Comparison of ENCODE assay signal across 8 mouse cellular contexts in the genomic region with DNA sequence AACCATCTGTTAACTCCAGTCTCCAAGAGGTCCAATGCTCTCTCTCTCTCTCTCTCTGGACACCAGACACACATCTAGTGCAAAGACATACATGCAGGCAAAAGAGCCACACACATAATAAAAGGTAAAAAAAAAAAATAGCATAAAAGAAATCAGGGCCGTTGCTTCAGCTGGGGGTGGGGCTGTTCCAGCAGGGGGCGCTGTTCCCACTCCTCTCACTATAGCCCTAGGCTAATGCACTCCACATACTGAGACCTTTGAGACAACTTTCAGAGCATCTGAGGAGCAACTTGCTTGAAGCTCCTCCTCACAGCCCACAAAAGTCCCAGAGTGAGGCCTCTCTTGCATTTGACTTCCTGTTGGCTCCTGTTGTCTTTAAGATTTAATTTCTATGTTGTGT. TPM values are rescaled to one million over a fixed set of nuclear protein-coding genes. Genes with fewer than 3 reads are reported as not detected.
A peak's percentile ranks its signal among the peaks of the same experiment; 100 is the strongest.
DNase-seq lines count a peak whose midpoint lies in the region; ATAC-seq and TF ChIP-seq lines count a peak whose summit lies in the region.

No protein-coding gene starts in this region.

- no peak overlapping the region for H3K4me3 ChIP-seq in hindbrain, postnatal 0 days (ENCODE audit: low read length)
- H3K4me3 ChIP-seq in hindbrain, embryonic 12.5 days: no peak overlapping the region

- DNase-seq in hindbrain, postnatal 0 days (ENCODE audit: low spot score): no peak
- peak; percentile 30 for DNase-seq in urinary bladder, postnatal 14 days (ENCODE audit: low spot score)
- DNase-seq in urinary bladder, postnatal 10 days (ENCODE audit: low spot score): no peak
- DNase-seq in lung, postnatal 36 days: peak; percentile 58
- DNase-seq in frontal cortex, adult 2 months (ENCODE audit: extremely low spot score in 1 of 2, low spot score in 1 of 2): no peak

- H3K36me3 ChIP-seq in hindbrain, postnatal 0 days (ENCODE audit: insufficient read depth, low read length): no peaks in the 10 kb centered on the region
- H3K36me3 ChIP-seq in hindbrain, embryonic 12.5 days: no peaks in the 10 kb centered on the region

- H3K4me2 ChIP-seq in hindbrain, postnatal 0 days (ENCODE audit: low read depth, low read length): no peak overlapping the region
- no peak overlapping the region for H3K4me2 ChIP-seq in hindbrain, embryonic 12.5 days (replicated peaks)

- H3K9me3 ChIP-seq in hindbrain, postnatal 0 days (ENCODE audit: low read length): no peaks in the 10 kb centered on the region
- H3K9me3 ChIP-seq in hindbrain, embryonic 12.5 days (replicated peaks): no peaks in the 10 kb centered on the region

- H3K27me3 ChIP-seq in hindbrain, postnatal 0 days (ENCODE audit: insufficient read depth, low read length): no peaks in the 10 kb centered on the region
- H3K27me3 ChIP-seq in hindbrain, embryonic 12.5 days: peaks cover 17% of the 10 kb centered on the region; the same call in 1 of the 2 replicates

- peak; percentile 69 for TF ChIP-seq CTCF in hindbrain, postnatal 0 days (IDR thresholded peaks at IDR 0.05; ENCODE audit: low read depth)

- peaks cover 5% of the 10 kb centered on the region for H3K4me1 ChIP-seq in hindbrain, postnatal 0 days (ENCODE audit: insufficient read depth, low read length)
- H3K4me1 ChIP-seq in hindbrain, embryonic 12.5 days: peaks cover 12% of the 10 kb centered on the region

- ATAC-seq in hindbrain, postnatal 0 days: no peak
- ATAC-seq in hindbrain, embryonic 12.5 days (ENCODE audit: low FRiP score): no peak
- peak; percentile 37; the same call in 1 of the 2 replicates for ATAC-seq in common myeloid progenitor, adult 5-6 weeks (replicated peaks; ENCODE audit: low read depth, poor library complexity, severe bottlenecking)
- ATAC-seq in erythroid progenitor cell, adult 5-6 weeks (replicated peaks; ENCODE audit: low FRiP score, poor library complexity, severe bottlenecking): no peak

- no peak overlapping the region for H3K27ac ChIP-seq in hindbrain, postnatal 0 days
- no peak overlapping the region for H3K27ac ChIP-seq in hindbrain, embryonic 12.5 days

- 47% methylated on average over 2 of the region's 2 CpGs for WGBS in hindbrain, postnatal 0 days
- 34% methylated on average over 2 of the region's 2 CpGs for WGBS in hindbrain, embryonic 12.5 days

- H3K9ac ChIP-seq in hindbrain, postnatal 0 days (replicated peaks; ENCODE audit: low read length): no peak overlapping the region
- no peak overlapping the region for H3K9ac ChIP-seq in hindbrain, embryonic 12.5 days

RNA-seq across cellular contexts. Expression of gene Myl2, which starts 3.5 kb away (rescaled TPM):
- not detected in 2 replicates for total RNA-seq in hindbrain, postnatal 0 days (2014; rRNA removed)
- 2.4 and 3.0 TPM in 2 replicates for polyA plus RNA-seq in hindbrain, postnatal 0 days (2015; fragmentation: Nextera tagmentation; extraction: Ambion mirVana)
- polyA plus RNA-seq in hindbrain, embryonic 12.5 days (2016; fragmentation: Nextera tagmentation; extraction: Ambion mirVana): 2.5 and 3.0 TPM in 2 replicates
- total RNA-seq in common myeloid progenitor, adult 5-6 weeks (2017): not detected in 2 replicates
- not detected in 2 replicates for total RNA-seq in erythroid progenitor cell, adult 5-6 weeks (2015; ENCODE audit: low replicate concordance)
- 8.2 TPM in 1 of 2 replicates, not detected in the other for total RNA-seq in erythroid progenitor cell, adult 5-6 weeks (2017; ENCODE audit: low replicate concordance)
- polyA plus RNA-seq in frontal cortex, adult 2 months (2012; rRNA removed): 1.8 TPM in 2 replicates

RNA-seq across cellular contexts. Expression of gene Ccdc63, which starts 36.4 kb away (rescaled TPM):
- total RNA-seq in hindbrain, postnatal 0 days (2014; rRNA removed): 0.04 and 0.16 TPM in 2 replicates
- 0.23 TPM in 1 of 2 replicates, not detected in the other for polyA plus RNA-seq in hindbrain, postnatal 0 days (2015; fragmentation: Nextera tagmentation; extraction: Ambion mirVana)
- not detected in 2 replicates for polyA plus RNA-seq in hindbrain, embryonic 12.5 days (2016; fragmentation: Nextera tagmentation; extraction: Ambion mirVana)
- total RNA-seq in common myeloid progenitor, adult 5-6 weeks (2017): 0.14 and 1.4 TPM in 2 replicates
- total RNA-seq in erythroid progenitor cell, adult 5-6 weeks (2015; ENCODE audit: low replicate concordance): not detected in 2 replicates
- total RNA-seq in erythroid progenitor cell, adult 5-6 weeks (2017; ENCODE audit: low replicate concordance): not detected in 2 replicates
- polyA plus RNA-seq in frontal cortex, adult 2 months (2012; rRNA removed): 0.42 and 1.2 TPM in 2 replicates

RNA-seq across cellular contexts. Expression of gene Ppp1cc, which starts 53.9 kb away (rescaled TPM):
- total RNA-seq in hindbrain, postnatal 0 days (2014; rRNA removed): 205 and 207 TPM in 2 replicates
- 177 and 184 TPM in 2 replicates for polyA plus RNA-seq in hindbrain, postnatal 0 days (2015; fragmentation: Nextera tagmentation; extraction: Ambion mirVana)
- 286 and 293 TPM in 2 replicates for polyA plus RNA-seq in hindbrain, embryonic 12.5 days (2016; fragmentation: Nextera tagmentation; extraction: Ambion mirVana)
- 207 and 220 TPM in 2 replicates for total RNA-seq in common myeloid progenitor, adult 5-6 weeks (2017)
- 310 and 340 TPM in 2 replicates for total RNA-seq in erythroid progenitor cell, adult 5-6 weeks (2015; ENCODE audit: low replicate concordance)
- total RNA-seq in erythroid progenitor cell, adult 5-6 weeks (2017; ENCODE audit: low replicate concordance): 91.1 and 263 TPM in 2 replicates
- polyA plus RNA-seq in frontal cortex, adult 2 months (2012; rRNA removed): 365 and 386 TPM in 2 replicates

RNA-seq across cellular contexts. Expression of gene Cux2, which starts 54.3 kb away (rescaled TPM):
- 35.4 and 46.6 TPM in 2 replicates for total RNA-seq in hindbrain, postnatal 0 days (2014; rRNA removed)
- polyA plus RNA-seq in hindbrain, postnatal 0 days (2015; fragmentation: Nextera tagmentation; extraction: Ambion mirVana): 15.2 and 16.6 TPM in 2 replicates
- 25.7 and 27.0 TPM in 2 replicates for polyA plus RNA-seq in hindbrain, embryonic 12.5 days (2016; fragmentation: Nextera tagmentation; extraction: Ambion mirVana)
- total RNA-seq in common myeloid progenitor, adult 5-6 weeks (2017): not detected in 2 replicates
- total RNA-seq in erythroid progenitor cell, adult 5-6 weeks (2015; ENCODE audit: low replicate concordance): not detected in 2 replicates
- total RNA-seq in erythroid progenitor cell, adult 5-6 weeks (2017; ENCODE audit: low replicate concordance): not detected in 2 replicates
- polyA plus RNA-seq in frontal cortex, adult 2 months (2012; rRNA removed): 65.9 and 80.2 TPM in 2 replicates

Comparison
In these comparisons a context has a peak if more than half of its experiments do, and no peak if none do; other contexts are left out.
1. DNase-seq: peak in urinary bladder, postnatal 14 days (single experiment) and lung, postnatal 36 days (single experiment); none in hindbrain, postnatal 0 days (single experiment), urinary bladder, postnatal 10 days (single experiment) and frontal cortex, adult 2 months (0 of 2).